In the genomic region with DNA sequence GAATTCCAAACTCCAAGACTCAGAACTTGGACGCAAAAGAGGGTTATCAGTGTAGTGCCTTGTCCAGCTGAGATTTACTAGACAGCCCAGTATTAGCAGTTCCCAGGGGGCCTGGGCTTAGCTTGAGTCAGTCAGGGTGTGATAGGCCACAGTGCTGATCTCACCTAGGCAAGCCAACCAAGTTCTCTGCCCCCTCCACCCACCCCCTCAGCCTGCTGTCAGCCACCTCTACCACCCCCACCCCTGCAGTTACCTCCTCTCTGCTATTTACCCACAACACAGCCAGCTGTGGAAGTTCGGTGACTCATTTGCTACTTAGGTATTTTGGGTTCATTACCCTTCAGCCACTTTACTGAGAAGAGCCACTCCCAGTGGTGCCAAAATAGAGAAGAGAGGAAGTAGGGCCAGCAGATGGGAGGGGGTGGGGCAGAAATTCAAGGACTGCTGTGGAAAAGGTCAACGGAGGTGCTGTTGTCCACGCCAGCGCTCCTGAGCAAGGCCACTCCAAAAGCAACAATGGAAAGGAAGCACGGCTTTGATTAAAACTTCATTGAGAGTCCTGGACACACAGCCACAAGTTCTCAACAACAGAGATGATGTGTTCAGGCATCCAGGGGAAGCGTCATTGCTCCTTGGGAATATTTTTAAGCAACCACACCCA, we compare ENCODE assay signal across 8 mouse cellular contexts. TPM values are rescaled to one million over a fixed set of nuclear protein-coding genes. Genes with fewer than 3 reads are reported as not detected.
DNase-seq lines count a peak whose midpoint lies in the region; ATAC-seq and TF ChIP-seq lines count a peak whose summit lies in the region.

No protein-coding gene starts in this region.

- DNase-seq in limb, embryonic 10.5 days (ENCODE audit: low spot score), result no peak
- DNase-seq in induced T-regulatory cell, adult 2 months (ENCODE audit: low read depth), result peak; percentile 66
- DNase-seq in lung, postnatal 10 days, result peak; percentile 77
- DNase-seq in right cerebral cortex, postnatal 36 days (ENCODE audit: low spot score in 2 of 2), result no peak
- DNase-seq in hindbrain, embryonic 14.5 days (ENCODE audit: low spot score), result no peak
- no peak for DNase-seq in left cerebral cortex, adult 9 months (ENCODE audit: low spot score in 2 of 2)

- TF ChIP-seq POLR2A in cortical plate, adult 2 months (IDR thresholded peaks at IDR 0.05; ENCODE audit: extremely low read depth, insufficient read depth, low read length), result no peak

- H3K9ac ChIP-seq in limb, embryonic 15.5 days, result no peak overlapping the region
- no peak overlapping the region for H3K9ac ChIP-seq in hindbrain, embryonic 14.5 days

- no peaks in the 10 kb centered on the region for H3K4me1 ChIP-seq in limb, embryonic 15.5 days
- peaks cover 6% of the 10 kb centered on the region for H3K4me1 ChIP-seq in limb, embryonic 10.5 days
- no peaks in the 10 kb centered on the region for H3K4me1 ChIP-seq in cortical plate, adult 2 months (ENCODE audit: control insufficient read depth, insufficient read depth, low read length)
- H3K4me1 ChIP-seq in hindbrain, embryonic 14.5 days (replicated peaks; ENCODE audit: control insufficient read depth, insufficient read depth, low read length), result no peaks in the 10 kb centered on the region

- H3K4me3 ChIP-seq in limb, embryonic 15.5 days, result no peak overlapping the region
- no peak overlapping the region for H3K4me3 ChIP-seq in limb, embryonic 10.5 days
- no peak overlapping the region for H3K4me3 ChIP-seq in cortical plate, adult 2 months (ENCODE audit: insufficient read depth, low read length)
- H3K4me3 ChIP-seq in hindbrain, embryonic 14.5 days (replicated peaks; ENCODE audit: low read length), result no peak overlapping the region

- 46% methylated on average over 7 of the region's 7 CpGs for WGBS in limb, embryonic 15.5 days
- WGBS in limb, embryonic 10.5 days, result 64% methylated on average over 7 of the region's 7 CpGs
- WGBS in hindbrain, embryonic 14.5 days, result 63% methylated on average over 7 of the region's 7 CpGs

- H3K36me3 ChIP-seq in limb, embryonic 15.5 days, result no peaks in the 10 kb centered on the region
- no peaks in the 10 kb centered on the region for H3K36me3 ChIP-seq in limb, embryonic 10.5 days
- no peaks in the 10 kb centered on the region for H3K36me3 ChIP-seq in hindbrain, embryonic 14.5 days (replicated peaks; ENCODE audit: control insufficient read depth, insufficient read depth)

- no peak overlapping the region for H3K4me2 ChIP-seq in limb, embryonic 15.5 days
- no peak overlapping the region for H3K4me2 ChIP-seq in hindbrain, embryonic 14.5 days (replicated peaks)

- H3K27me3 ChIP-seq in limb, embryonic 15.5 days, result no peaks in the 10 kb centered on the region
- H3K27me3 ChIP-seq in limb, embryonic 10.5 days (ENCODE audit: low read depth, poor library complexity, severe bottlenecking), result no peaks in the 10 kb centered on the region
- H3K27me3 ChIP-seq in hindbrain, embryonic 14.5 days (ENCODE audit: control insufficient read depth, insufficient read depth, low read length), result no peaks in the 10 kb centered on the region

- TF ChIP-seq CTCF in cortical plate, adult 2 months (IDR thresholded peaks at IDR 0.05; ENCODE audit: extremely low read depth, insufficient read depth, low read length), result no peak

- 0 out of 2 replicates have a peak, but pooled peaks have one; percentile 30 for ATAC-seq in limb, embryonic 15.5 days (ENCODE audit: insufficient number of reproducible peaks, low FRiP score, low TSS enrichment, low read depth)
- ATAC-seq in hindbrain, embryonic 14.5 days (ENCODE audit: low FRiP score), result no peak

- H3K27ac ChIP-seq in limb, embryonic 15.5 days, result no peak overlapping the region
- H3K27ac ChIP-seq in limb, embryonic 10.5 days, result no peak overlapping the region; the same call in 1 of the 2 replicates
- peak overlapping the region; percentile 37; the same call in 1 of the 2 replicates for H3K27ac ChIP-seq in cortical plate, adult 2 months (ENCODE audit: insufficient read depth, low read length)
- no peak overlapping the region for H3K27ac ChIP-seq in hindbrain, embryonic 14.5 days

- H3K9me3 ChIP-seq in limb, embryonic 15.5 days, result no peaks in the 10 kb centered on the region
- H3K9me3 ChIP-seq in limb, embryonic 10.5 days (replicated peaks), result no peaks in the 10 kb centered on the region
- H3K9me3 ChIP-seq in hindbrain, embryonic 14.5 days (ENCODE audit: control insufficient read depth, low read length), result no peaks in the 10 kb centered on the region

RNA-seq across cellular contexts. Expression of a gene that starts 24.5 kb away (rescaled TPM):
- polyA plus RNA-seq in limb, embryonic 15.5 days (2015; fragmentation: Nextera tagmentation; extraction: Ambion mirVana), result 100 and 106 TPM in 2 replicates
- polyA plus RNA-seq in limb, embryonic 10.5 days (2016; fragmentation: Nextera tagmentation; extraction: Ambion mirVana), result 67.3 and 71.6 TPM in 2 replicates
- 50.0 and 51.0 TPM in 2 replicates for polyA plus RNA-seq in cortical plate, adult 2 months (2012; rRNA removed)
- 67.8 and 68.5 TPM in 2 replicates for polyA plus RNA-seq in hindbrain, embryonic 14.5 days (2014; fragmentation: Nextera tagmentation; extraction: Ambion mirVana)

RNA-seq across cellular contexts. Expression of a gene that starts 45.0 kb away (rescaled TPM):
- 4.5 and 4.6 TPM in 2 replicates for polyA plus RNA-seq in limb, embryonic 15.5 days (2015; fragmentation: Nextera tagmentation; extraction: Ambion mirVana)
- polyA plus RNA-seq in limb, embryonic 10.5 days (2016; fragmentation: Nextera tagmentation; extraction: Ambion mirVana), result 0.25 TPM in 1 of 2 replicates, not detected in the other
- 1.5 and 2.0 TPM in 2 replicates for polyA plus RNA-seq in cortical plate, adult 2 months (2012; rRNA removed)
- 0.27 TPM in 1 of 2 replicates, not detected in the other for polyA plus RNA-seq in hindbrain, embryonic 14.5 days (2014; fragmentation: Nextera tagmentation; extraction: Ambion mirVana)

RNA-seq across cellular contexts. Expression of a gene that starts 45.1 kb away (rescaled TPM):
- polyA plus RNA-seq in limb, embryonic 15.5 days (2015; fragmentation: Nextera tagmentation; extraction: Ambion mirVana), result 0.31 and 0.35 TPM in 2 replicates
- polyA plus RNA-seq in limb, embryonic 10.5 days (2016; fragmentation: Nextera tagmentation; extraction: Ambion mirVana), result 0.30 TPM in 1 of 2 replicates, not detected in the other
- 0.15 TPM in 1 of 2 replicates, not detected in the other for polyA plus RNA-seq in cortical plate, adult 2 months (2012; rRNA removed)
- not detected in 2 replicates for polyA plus RNA-seq in hindbrain, embryonic 14.5 days (2014; fragmentation: Nextera tagmentation; extraction: Ambion mirVana)

Comparison
In these comparisons a context has a peak if more than half of its experiments do, and no peak if none do; other contexts are left out.
1. DNase-seq: peak in induced T-regulatory cell, adult 2 months (single experiment) and lung, postnatal 10 days (single experiment); none in limb, embryonic 10.5 days (single experiment), right cerebral cortex, postnatal 36 days (0 of 2), hindbrain, embryonic 14.5 days (single experiment) and left cerebral cortex, adult 9 months (0 of 2).